Mouse (Mus musculus): ENCODE results near the gene Tnfsf10.
A peak's percentile ranks its signal among the peaks of the same experiment; 100 is the strongest.
"Not testable (repeated sequence)": the region's sequence is repeated elsewhere in the genome, so short reads cannot be mapped to it uniquely, and the experiment has no call there.

Gene Tnfsf10

GRCm38 (mm10) chr3:27316559-27317287 is at the start of gene Tnfsf10:
Gene Tnfsf10, plus strand, starts transcription at chr3:27317028.
- peak; percentile 43 for DNase-seq (ENCODE audit: low spot score)

GRCm38 (mm10) chr3:27267327-27267726 is 49.5 kb upstream of the Tnfsf10 start:
- no peak for DNase-seq (ENCODE audit: low spot score)

- DNase-seq (ENCODE audit: low spot score), result no peak
Measured at GRCm38 (mm10) chr3:27267887-27268286, 48.9 kb upstream of the Tnfsf10 start.

- no peak for DNase-seq (ENCODE audit: low spot score)
Measured at GRCm38 (mm10) chr3:27269151-27269550, 47.7 kb upstream of the Tnfsf10 start.

GRCm38 (mm10) chr3:27270160-27270962 is 46.5 kb upstream of the Tnfsf10 start:
- DNase-seq (ENCODE audit: low spot score), result no peak

- DNase-seq (ENCODE audit: low spot score), result no peak
Measured at GRCm38 (mm10) chr3:27272926-27273745, 43.7 kb upstream of the Tnfsf10 start.

- DNase-seq (ENCODE audit: low spot score), result not testable (repeated sequence)
Measured at GRCm38 (mm10) chr3:27279286-27279925, 37.4 kb upstream of the Tnfsf10 start.

- peak; percentile 47 for DNase-seq (ENCODE audit: low spot score)
Measured at GRCm38 (mm10) chr3:27280280-27280749, 36.5 kb upstream of the Tnfsf10 start.

GRCm38 (mm10) chr3:27283071-27283713 is 33.6 kb upstream of the Tnfsf10 start:
- DNase-seq (ENCODE audit: low spot score), result no peak

GRCm38 (mm10) chr3:27283796-27284195 is 33.0 kb upstream of the Tnfsf10 start:
- no peak for DNase-seq (ENCODE audit: low spot score)

- no peak for DNase-seq (ENCODE audit: low spot score)
Measured at GRCm38 (mm10) chr3:27284227-27284626, 32.6 kb upstream of the Tnfsf10 start.

- DNase-seq (ENCODE audit: low spot score), result no peak
Measured at GRCm38 (mm10) chr3:27285072-27285471, 31.8 kb upstream of the Tnfsf10 start.

GRCm38 (mm10) chr3:27288301-27288700 is 28.5 kb upstream of the Tnfsf10 start:
- no peak for DNase-seq (ENCODE audit: low spot score)

GRCm38 (mm10) chr3:27288909-27289308 is 27.9 kb upstream of the Tnfsf10 start:
- no peak for DNase-seq (ENCODE audit: low spot score)

- DNase-seq (ENCODE audit: low spot score), result no peak
Measured at GRCm38 (mm10) chr3:27290285-27290684, 26.5 kb upstream of the Tnfsf10 start.

GRCm38 (mm10) chr3:27290945-27291344 is 25.9 kb upstream of the Tnfsf10 start:
- not testable (repeated sequence) for DNase-seq (ENCODE audit: low spot score)

GRCm38 (mm10) chr3:27291411-27291810 is 25.4 kb upstream of the Tnfsf10 start:
- DNase-seq (ENCODE audit: low spot score), result not testable (repeated sequence)

GRCm38 (mm10) chr3:27293645-27294385 is 23.0 kb upstream of the Tnfsf10 start:
- DNase-seq (ENCODE audit: low spot score), result no peak

GRCm38 (mm10) chr3:27300451-27300850 is 16.4 kb upstream of the Tnfsf10 start:
- DNase-seq (ENCODE audit: low spot score), result no peak

GRCm38 (mm10) chr3:27302339-27303022 is 14.3 kb upstream of the Tnfsf10 start:
- no peak for DNase-seq (ENCODE audit: low spot score)
